Mouse (Mus musculus): Measurements from ENCODE around the gene Gdf10. TPM values are rescaled to one million over a fixed set of nuclear protein-coding genes. Genes with fewer than 3 reads are reported as not detected.

Gdf10 gene
- 0.19 TPM in 1 of 3 replicates, not detected in the others for total RNA-seq (2017)

GRCm38 (mm10) chr14:33923168-33924070 lies at the start of gene Gdf10:
Gene Gdf10 (plus strand): TSS chr14:33923587.
- ATAC-seq (replicated peaks; ENCODE audit: insufficient number of reproducible peaks, low FRiP score, low TSS enrichment, poor library complexity, severe bottlenecking) = no peak

GRCm38 (mm10) chr14:33878826-33879225 lies 44.6 kb upstream of the Gdf10 start:
- ATAC-seq (replicated peaks; ENCODE audit: insufficient number of reproducible peaks, low FRiP score, low TSS enrichment, poor library complexity, severe bottlenecking) = no peak

- ATAC-seq (replicated peaks; ENCODE audit: insufficient number of reproducible peaks, low FRiP score, low TSS enrichment, poor library complexity, severe bottlenecking) = no peak
Observed at GRCm38 (mm10) chr14:33880236-33880635, 43.2 kb upstream of the Gdf10 start.

GRCm38 (mm10) chr14:33881471-33881870 lies 41.9 kb upstream of the Gdf10 start:
- ATAC-seq (replicated peaks; ENCODE audit: insufficient number of reproducible peaks, low FRiP score, low TSS enrichment, poor library complexity, severe bottlenecking) = no peak

GRCm38 (mm10) chr14:33883046-33883445 lies 40.3 kb upstream of the Gdf10 start:
- no peak for ATAC-seq (replicated peaks; ENCODE audit: insufficient number of reproducible peaks, low FRiP score, low TSS enrichment, poor library complexity, severe bottlenecking)

GRCm38 (mm10) chr14:33885466-33885865 lies 37.9 kb upstream of the Gdf10 start:
- no peak for ATAC-seq (replicated peaks; ENCODE audit: insufficient number of reproducible peaks, low FRiP score, low TSS enrichment, poor library complexity, severe bottlenecking)

- no peak for ATAC-seq (replicated peaks; ENCODE audit: insufficient number of reproducible peaks, low FRiP score, low TSS enrichment, poor library complexity, severe bottlenecking)
Observed at GRCm38 (mm10) chr14:33888387-33889035, 34.9 kb upstream of the Gdf10 start.

GRCm38 (mm10) chr14:33889971-33890370 lies 33.4 kb upstream of the Gdf10 start:
- no peak for ATAC-seq (replicated peaks; ENCODE audit: insufficient number of reproducible peaks, low FRiP score, low TSS enrichment, poor library complexity, severe bottlenecking)

- no peak for ATAC-seq (replicated peaks; ENCODE audit: insufficient number of reproducible peaks, low FRiP score, low TSS enrichment, poor library complexity, severe bottlenecking)
Observed at GRCm38 (mm10) chr14:33891507-33891906, 31.9 kb upstream of the Gdf10 start.

- no peak for ATAC-seq (replicated peaks; ENCODE audit: insufficient number of reproducible peaks, low FRiP score, low TSS enrichment, poor library complexity, severe bottlenecking)
Observed at GRCm38 (mm10) chr14:33895777-33896176, 27.6 kb upstream of the Gdf10 start.

GRCm38 (mm10) chr14:33896628-33897300 lies 26.6 kb upstream of the Gdf10 start:
- ATAC-seq (replicated peaks; ENCODE audit: insufficient number of reproducible peaks, low FRiP score, low TSS enrichment, poor library complexity, severe bottlenecking) = no peak

- ATAC-seq (replicated peaks; ENCODE audit: insufficient number of reproducible peaks, low FRiP score, low TSS enrichment, poor library complexity, severe bottlenecking) = no peak
Observed at GRCm38 (mm10) chr14:33902783-33903182, 20.6 kb upstream of the Gdf10 start.

- ATAC-seq (replicated peaks; ENCODE audit: insufficient number of reproducible peaks, low FRiP score, low TSS enrichment, poor library complexity, severe bottlenecking) = no peak
Observed at GRCm38 (mm10) chr14:33903199-33903598, 20.2 kb upstream of the Gdf10 start.

- no peak for ATAC-seq (replicated peaks; ENCODE audit: insufficient number of reproducible peaks, low FRiP score, low TSS enrichment, poor library complexity, severe bottlenecking)
Observed at GRCm38 (mm10) chr14:33904851-33905250, 18.5 kb upstream of the Gdf10 start.

- ATAC-seq (replicated peaks; ENCODE audit: insufficient number of reproducible peaks, low FRiP score, low TSS enrichment, poor library complexity, severe bottlenecking) = no peak
Observed at GRCm38 (mm10) chr14:33913727-33914126, 9.7 kb upstream of the Gdf10 start.

- ATAC-seq (replicated peaks; ENCODE audit: insufficient number of reproducible peaks, low FRiP score, low TSS enrichment, poor library complexity, severe bottlenecking) = no peak
Observed at GRCm38 (mm10) chr14:33914206-33914605, 9.2 kb upstream of the Gdf10 start.

- ATAC-seq (replicated peaks; ENCODE audit: insufficient number of reproducible peaks, low FRiP score, low TSS enrichment, poor library complexity, severe bottlenecking) = no peak
Observed at GRCm38 (mm10) chr14:33920727-33921559, 2.4 kb upstream of the Gdf10 start.

GRCm38 (mm10) chr14:33922771-33923167 lies 618 bp upstream of the Gdf10 start:
- ATAC-seq (replicated peaks; ENCODE audit: insufficient number of reproducible peaks, low FRiP score, low TSS enrichment, poor library complexity, severe bottlenecking) = no peak

- ATAC-seq (replicated peaks; ENCODE audit: insufficient number of reproducible peaks, low FRiP score, low TSS enrichment, poor library complexity, severe bottlenecking) = no peak
Observed at GRCm38 (mm10) chr14:33931853-33932252, 8.5 kb downstream of the Gdf10 start.

All from monocyte, adult 5-6 weeks (primary cell).